Mouse (Mus musculus) intestine, embryonic 14.5 days (tissue): Measurements from ENCODE around the gene Sgpl1. TPM values are rescaled to one million over a fixed set of nuclear protein-coding genes. Genes with fewer than 3 reads are reported as not detected.

Experiments used
- microRNA-seq: library from miRNA; unstranded; fragments of <30 nt; microRNA quantifications from one replicate; pipeline ENCODE4, GENCODE M21; 2016
- polyA plus RNA-seq: library from polyadenylated mRNA; unstranded; fragments of >200 nt; fragmentation: Nextera tagmentation; extraction: Ambion mirVana; gene quantifications from 2 replicates; pipeline ENCODE4 v1.2.1, GENCODE M21; 2014

Gene Sgpl1
- polyA plus RNA-seq, 1 experiment from 2014 or later = 59.4 TPM

Small RNAs within 50 kb of the gene (microRNA-seq; reads per million reads assigned to microRNA genes)
- gene Gm44308 = not detected

Other genes starting within 250 kb of the Sgpl1 start
- 162 and 165 TPM in 2 replicates for gene Pcbd1, start 58.4 kb downstream of the Sgpl1 start, polyA plus RNA-seq
- gene Tbata, start 24.3 kb upstream of the Sgpl1 start, polyA plus RNA-seq = not detected in 2 replicates
- 0.74 and 1.2 TPM in 2 replicates for gene Adamts14, start 125.7 kb upstream of the Sgpl1 start, polyA plus RNA-seq
- not detected in 2 replicates for gene Prf1, start 150.1 kb upstream of the Sgpl1 start, polyA plus RNA-seq
- gene Pald1, start 235.8 kb upstream of the Sgpl1 start, polyA plus RNA-seq = 18.3 and 19.6 TPM in 2 replicates